Mouse (Mus musculus) heart, adult 2 months (tissue): ENCODE data around the gene Olfr101. TPM values are rescaled to one million over a fixed set of nuclear protein-coding genes. Genes with fewer than 3 reads are reported as not detected.

Experiments used
- DNase-seq, 2 experiments: peaks; one replicate each; pipeline ENCODE4 v3.0.0; 2021
- H3K27ac ChIP-seq: fragments of 200-600 bp; 2 replicates; pipeline ENCODE4 v1.8.1; 2022
- H3K27me3 ChIP-seq: fragments of 200-500 bp; 2 replicates; pipeline ENCODE4 v1.6.1; 2012; ENCODE audit warnings: mild to moderate bottlenecking, low read length, inconsistent platforms, mixed read lengths; ENCODE audit not compliant: control insufficient read depth, insufficient read depth
- H3K36me3 ChIP-seq: fragments of 200-500 bp; 2 replicates; pipeline ENCODE4 v1.6.1; 2012; ENCODE audit warnings: low read length, inconsistent platforms; ENCODE audit not compliant: control insufficient read depth, insufficient read depth
- H3K4me1 ChIP-seq: fragments of 200-500 bp; 2 replicates; pipeline ENCODE4 v1.6.1; 2011; ENCODE audit warnings: low read length; ENCODE audit not compliant: control insufficient read depth, insufficient read depth
- H3K4me3 ChIP-seq: fragments of 200-600 bp; 2 replicates; pipeline ENCODE4 v1.8.1; 2022
- H3K79me2 ChIP-seq: fragments of 200-500 bp; replicated peaks from 2 replicates; pipeline ENCODE4 v1.6.1; 2012; ENCODE audit warnings: mild to moderate bottlenecking, inconsistent platforms, low read length, moderate library complexity, mixed read lengths; ENCODE audit not compliant: control insufficient read depth, insufficient read depth
- H3K9ac ChIP-seq: fragments of 200-500 bp; 2 replicates; pipeline ENCODE4 v1.6.1; 2012; ENCODE audit warnings: low read depth, mild to moderate bottlenecking, control low read depth, inconsistent platforms, low read length, mixed read lengths
- CTCF ChIP-seq: fragments of 200-600 bp; IDR thresholded peaks from 2 replicates; pipeline ENCODE4 v1.8.1; 2022; ENCODE audit warnings: antibody characterized with exemption, mild to moderate bottlenecking, moderate library complexity
- EP300 ChIP-seq: fragments of 200-500 bp; IDR thresholded peaks from 2 replicates; pipeline ENCODE4 v1.6.1; 2011; ENCODE audit warnings: low read depth, low read length, control low read depth; ENCODE audit not compliant: insufficient read depth
- POLR2A ChIP-seq: fragments of 200-500 bp; IDR thresholded peaks from 2 replicates; pipeline ENCODE4 v1.6.1; 2011; ENCODE audit warnings: mild to moderate bottlenecking, low read depth, low read length, control low read depth; ENCODE audit not compliant: insufficient read depth
- WGBS: fragments of 180-500 bp; shearing (Covaris S2); methylation state at CpG from one replicate; pipeline ENCODE4 v1.1.7; 2018; 5-methylcytosine and 5-hydroxymethylcytosine counted together
- intact Hi-C: fragments of 180-260 bp; cut with DNase I; formaldehyde crosslinking; loops from one replicate; pipeline ENCODE4 v1.15.1; 2025
- long read RNA-seq: library from polyadenylated mRNA; stranded (forward); transcript quantifications from one replicate; pipeline ENCODE4 v2.0.0, GENCODE M21; 2021
- polyA plus RNA-seq: library from polyadenylated mRNA; depleted of rRNA; stranded (reverse); fragments of >200 nt; gene quantifications from 2 replicates; pipeline ENCODE4 v1.2.3, GENCODE M21; 2012; rRNA removed
- total RNA-seq, 2 experiments: library from RNA; stranded (reverse); gene quantifications; 2 replicates each; pipeline ENCODE4 v1.2.3; 2021

Gene Olfr101
- total RNA-seq (not detected), polyA plus RNA-seq (not detected in 2 replicates)
- long read RNA-seq, result 0 reads

GRCm38 (mm10) chr17:37304213-37304612 lies at the start of gene Olfr101:
Olfr101 (minus strand) TSS chr17:37304313.
- no peaks in the 10 kb centered on the region for H3K27me3 ChIP-seq
- TF ChIP-seq CTCF, result no peak
- no peak for TF ChIP-seq EP300
- 63% methylated on average over 4 of the region's 4 CpGs for whole genome bisulfite sequencing
- no peak within 1 kb of the TSS for H3K27ac ChIP-seq
- H3K9ac ChIP-seq, result no peak within 1 kb of the TSS
- no peak within 1 kb of the TSS for H3K4me3 ChIP-seq
- intact Hi-C loops, result no loop called here
- no peaks in the 10 kb centered on the region for H3K4me1 ChIP-seq
- no peaks in the 10 kb centered on the region for H3K79me2 ChIP-seq
- DNase-seq, result no peak
- H3K36me3 ChIP-seq, result no peaks in the 10 kb centered on the region

GRCm38 (mm10) chr17:37339598-37339997 lies 35.5 kb upstream of the Olfr101 start, which contains the start of gene Olfr103:
Olfr103 (minus strand) TSS chr17:37339698.
- 83% methylated on average over 2 of the region's 2 CpGs for WGBS
- Histone ChIP-seq H3K36me3 (no peaks in the 10 kb centered on the region), H3K27ac (no peak within 1 kb of the TSS), H3K9ac (no peak within 1 kb of the TSS), H3K27me3 (no peaks in the 10 kb centered on the region), H3K4me1 (no peaks in the 10 kb centered on the region), H3K4me3 (no peak within 1 kb of the TSS), H3K79me2 (no peaks in the 10 kb centered on the region)
- TF ChIP-seq POLR2A (no peak), EP300 (no peak), CTCF (no peak)
- DNase-seq, result no peak
- intact Hi-C loops, result no loop called here

GRCm38 (mm10) chr17:37316954-37317353 lies 12.8 kb upstream of the Olfr101 start, which contains the start of gene Olfr102:
Olfr102 (minus strand) TSS chr17:37317054.
- no peak for TF ChIP-seq CTCF
- TF ChIP-seq POLR2A, result no peak
- TF ChIP-seq EP300, result no peak
- Histone ChIP-seq H3K79me2 (no peaks in the 10 kb centered on the region), H3K36me3 (no peaks in the 10 kb centered on the region), H3K27me3 (no peaks in the 10 kb centered on the region), H3K4me3 (no peak within 1 kb of the TSS), H3K27ac (no peak within 1 kb of the TSS), H3K9ac (no peak within 1 kb of the TSS), H3K4me1 (no peaks in the 10 kb centered on the region)
- intact Hi-C loops, result no loop called here
- no peak for DNase-seq

- Histone ChIP-seq H3K79me2 (no peaks in the 10 kb centered on the region), H3K4me1 (no peaks in the 10 kb centered on the region), H3K9ac (no peak overlapping the region), H3K36me3 (no peaks in the 10 kb centered on the region), H3K4me3 (no peak overlapping the region), H3K27ac (no peak overlapping the region), H3K27me3 (no peaks in the 10 kb centered on the region)
- 35% methylated on average over 2 of the region's 2 CpGs for WGBS
- no peak for TF ChIP-seq CTCF
- intact Hi-C loops, result no loop called here
- no peak for DNase-seq
Measured at GRCm38 (mm10) chr17:37310146-37310699, 6.1 kb upstream of the Olfr101 start.

GRCm38 (mm10) chr17:37308483-37308882 lies 4.4 kb upstream of the Olfr101 start:
- DNase-seq, result no peak
- Histone ChIP-seq H3K79me2 (no peaks in the 10 kb centered on the region), H3K4me3 (no peak overlapping the region), H3K36me3 (no peaks in the 10 kb centered on the region), H3K9ac (no peak overlapping the region), H3K27me3 (no peaks in the 10 kb centered on the region), H3K4me1 (no peaks in the 10 kb centered on the region), H3K27ac (no peak overlapping the region)
- intact Hi-C loops, result no loop called here
- WGBS, result 28% methylated on average over 4 of the region's 4 CpGs
- no peak for TF ChIP-seq POLR2A
- peak; percentile 23; the same call in 1 of the 2 replicates for TF ChIP-seq CTCF

GRCm38 (mm10) chr17:37283360-37283759 lies 20.8 kb downstream of the Olfr101 start, which contains the start of gene Olfr99:
Olfr99 (minus strand) TSS chr17:37283460.
- no peak for TF ChIP-seq POLR2A
- no peak for TF ChIP-seq EP300
- TF ChIP-seq CTCF, result no peak
- Histone ChIP-seq H3K79me2 (no peaks in the 10 kb centered on the region), H3K9ac (no peak within 1 kb of the TSS), H3K27ac (no peak within 1 kb of the TSS), H3K4me1 (no peaks in the 10 kb centered on the region), H3K4me3 (no peak within 1 kb of the TSS), H3K36me3 (no peaks in the 10 kb centered on the region), H3K27me3 (no peaks in the 10 kb centered on the region)
- intact Hi-C loops, result no loop called here
- DNase-seq, result no peak
- WGBS, result 69% methylated on average over 1 of the region's 1 CpGs
